Mouse (Mus musculus) adrenal gland, postnatal 10 days (tissue): Measurements from ENCODE around the gene Tomm20. TPM values are rescaled to one million over a fixed set of nuclear protein-coding genes. Genes with fewer than 3 reads are reported as not detected.
"Not testable (repeated sequence)": the region's sequence is repeated elsewhere in the genome, so short reads cannot be mapped to it uniquely, and the experiment has no call there.

Experiments
- DNase-seq: peaks from one replicate; pipeline ENCODE4 v3.0.0; 2021; ENCODE audit warnings: mixed read lengths
- long read RNA-seq, 2 experiments: library from polyadenylated mRNA; stranded (forward); transcript quantifications; one replicate each; pipeline ENCODE4 v2.0.0; 2021
- total RNA-seq, 2 experiments: library from RNA; stranded (reverse); gene quantifications; 2 replicates each; pipeline ENCODE4 v1.2.3; 2021

The Tomm20 gene
- total RNA-seq: 100 to 1,000 TPM; 157 to 187 TPM
- long read RNA-seq, experiment 1, full-length matches to known transcripts: 564 of 584 reads
- long read RNA-seq, experiment 1, partial matches to known transcripts: 1 of 584 reads
- long read RNA-seq, experiment 1, other reads (novel, unspliced or antisense): 19 of 584 reads
- long read RNA-seq, experiment 2, full-length matches to known transcripts: 287 of 297 reads
- long read RNA-seq, experiment 2, partial matches to known transcripts: 1 of 297 reads
- long read RNA-seq, experiment 2, other reads (novel, unspliced or antisense): 9 of 297 reads

DNA sequence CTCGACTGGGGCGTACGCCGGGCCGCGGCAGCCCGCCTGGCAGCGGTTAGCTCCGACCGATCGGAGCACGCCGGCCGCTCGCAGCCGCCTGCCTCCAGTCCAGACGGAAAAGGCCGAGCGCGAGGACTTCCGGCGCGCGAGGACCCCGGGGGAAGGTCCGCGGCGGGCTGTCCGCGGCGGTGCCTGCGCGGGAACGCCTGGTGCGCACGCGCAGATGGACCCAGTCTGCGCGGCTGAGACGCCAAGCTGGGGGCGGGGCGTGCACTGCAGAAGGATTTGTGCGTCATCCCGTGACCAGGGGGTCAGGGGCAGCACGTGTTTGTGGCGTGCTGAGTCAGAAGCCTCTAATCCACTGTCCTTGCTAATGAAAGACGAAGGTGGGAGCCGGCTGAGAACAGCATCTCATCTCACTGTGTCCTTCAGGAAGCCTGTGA is at the start of gene Tomm20:
TSS of gene Tomm20 (minus strand) at position 115 of the 434 bp plus-strand sequence.
- peak; percentile 99 for DNase-seq

DNA sequence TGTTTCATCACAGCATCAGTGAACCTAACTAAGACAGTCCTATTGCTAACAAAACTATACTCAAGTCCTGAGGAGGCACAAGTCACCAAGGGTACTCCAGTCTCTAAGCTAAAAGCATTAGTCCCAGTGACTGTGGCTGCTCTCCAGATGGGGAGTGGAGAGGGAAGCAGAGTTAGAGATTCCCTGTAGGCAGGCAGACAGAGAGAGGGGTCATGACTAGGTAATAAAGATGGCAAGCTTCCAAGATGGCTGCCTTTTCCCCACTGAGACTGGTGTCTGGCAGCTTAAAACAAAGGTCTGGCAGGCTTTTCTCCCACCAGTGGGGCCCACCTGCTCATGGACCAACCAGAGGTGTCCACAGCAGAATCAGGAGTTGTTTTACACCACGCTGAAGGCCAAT is 48.9 kb upstream of the Tomm20 start:
- DNase-seq: no peak

GRCm38 (mm10) chr8:126989363-126990153 is 43.9 kb upstream of the Tomm20 start:
- no peak for DNase-seq

GRCm38 (mm10) chr8:126988346-126989006 is 42.8 kb upstream of the Tomm20 start:
- DNase-seq: no peak

DNA sequence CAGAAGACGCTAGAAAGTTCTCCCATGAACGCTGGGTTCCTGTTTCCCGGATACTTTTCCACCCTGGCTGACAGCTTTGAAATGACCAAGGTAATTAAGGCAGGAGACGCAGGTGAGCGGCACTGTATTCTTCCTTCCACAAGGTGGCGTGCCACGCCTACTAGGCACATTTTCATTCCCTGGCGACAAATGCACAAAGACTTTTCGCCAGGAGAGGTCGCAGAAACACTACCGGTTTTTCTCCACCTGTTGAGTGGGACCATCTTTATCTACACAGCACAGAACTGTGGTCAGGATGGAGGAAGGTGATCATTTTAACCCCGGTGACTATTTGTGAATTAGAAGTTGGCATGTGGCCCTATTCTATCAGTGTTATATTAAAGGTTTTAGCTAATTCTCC is 40.9 kb upstream of the Tomm20 start:
- peak; percentile 87 for DNase-seq

DNA sequence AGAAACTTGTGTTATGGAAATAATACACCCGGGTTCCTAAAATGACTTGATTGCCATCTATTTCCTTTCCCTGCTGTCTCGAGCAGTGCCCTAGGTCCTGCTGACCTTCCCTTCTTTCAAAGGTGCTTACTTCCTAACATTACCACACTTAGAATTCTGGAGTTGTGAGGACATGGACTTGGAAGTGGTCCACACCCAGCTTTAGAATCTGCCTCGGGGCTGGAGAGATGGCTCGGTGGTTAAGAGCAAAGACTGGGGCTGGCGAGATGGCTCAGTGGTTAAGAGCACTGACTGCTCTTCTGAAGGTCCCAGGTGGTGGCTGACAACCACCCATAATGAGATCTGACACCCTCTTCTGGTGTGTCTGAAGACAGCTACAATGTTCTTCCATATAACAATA is 34.4 kb upstream of the Tomm20 start:
- no peak for DNase-seq

GRCm38 (mm10) chr8:126979091-126979920 is 33.7 kb upstream of the Tomm20 start:
- peak; percentile 51 for DNase-seq

- DNase-seq: not testable (repeated sequence)
These were observed 32.9 kb upstream of the Tomm20 start for GRCm38 (mm10) chr8:126978535-126978934.

- no peak for DNase-seq
These were observed 32.4 kb upstream of the Tomm20 start for GRCm38 (mm10) chr8:126978028-126978427.

- no peak for DNase-seq
These were observed 31.1 kb upstream of the Tomm20 start for GRCm38 (mm10) chr8:126976608-126977348.

DNA sequence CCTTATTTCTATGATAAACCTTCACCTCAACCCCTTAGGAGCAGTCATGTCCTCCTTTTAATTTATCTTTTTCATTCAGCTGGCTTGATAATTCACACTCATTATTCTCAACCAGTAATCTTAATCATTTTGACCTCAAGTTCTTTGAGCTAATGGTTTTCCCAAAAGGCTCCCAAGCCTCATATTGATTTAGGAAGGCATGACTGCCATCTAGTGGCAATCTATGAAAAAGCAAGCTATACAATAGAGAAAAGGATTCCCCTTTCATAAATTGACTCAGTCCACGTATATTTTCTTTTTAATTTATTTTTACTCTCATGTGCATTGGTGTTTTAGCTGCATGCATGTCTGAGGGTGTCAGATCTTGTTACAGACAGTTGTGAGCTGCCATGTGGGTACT is 30.1 kb upstream of the Tomm20 start:
- no peak for DNase-seq

DNA sequence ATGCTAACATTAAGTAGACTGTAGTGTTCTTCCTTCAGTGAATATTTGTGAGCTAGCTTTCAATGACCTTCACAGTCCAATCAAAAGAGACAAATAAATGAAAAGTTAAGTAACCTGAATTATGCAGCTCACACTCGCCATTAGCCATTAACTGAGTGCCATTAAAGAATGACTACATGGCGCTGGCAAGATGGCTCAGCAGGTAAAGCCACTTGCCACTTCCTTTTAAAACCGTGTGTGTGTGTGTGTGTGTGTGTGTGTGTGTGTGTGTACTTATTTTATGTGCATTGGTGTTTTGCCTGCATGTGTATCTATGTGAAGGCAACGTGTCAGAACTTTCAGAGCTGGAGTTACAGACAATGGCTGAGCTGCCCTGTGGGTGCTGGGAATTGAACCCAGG is 28.9 kb upstream of the Tomm20 start:
- no peak for DNase-seq

DNA sequence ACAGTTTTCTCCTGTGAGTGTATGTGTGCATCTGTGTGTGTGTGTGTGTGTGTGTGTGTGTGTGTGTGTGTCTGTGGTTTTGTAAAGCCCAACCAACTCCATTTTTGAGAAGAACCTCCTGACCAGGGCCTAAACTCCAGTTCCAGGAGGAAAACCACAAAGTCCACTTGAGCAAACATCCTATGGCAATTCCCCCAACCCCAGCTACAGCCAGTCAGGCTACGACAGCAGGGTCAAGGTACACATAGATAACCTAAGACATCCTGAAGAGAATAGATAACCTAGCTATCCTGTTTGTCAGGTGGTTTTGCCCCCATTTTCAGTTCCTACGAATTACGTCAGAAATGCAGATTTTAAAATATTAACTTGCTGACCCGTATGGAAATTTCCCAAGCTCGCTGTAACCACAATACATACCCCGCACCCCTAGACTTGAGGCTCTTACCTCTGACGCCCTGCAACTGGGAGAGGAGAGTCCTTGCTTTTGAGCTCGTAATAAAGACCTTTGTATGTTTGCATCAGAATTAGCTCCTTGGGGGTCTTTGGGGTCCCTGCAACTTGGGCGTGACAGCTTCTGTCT is 28.1 kb upstream of the Tomm20 start:
- no peak for DNase-seq

GRCm38 (mm10) chr8:126972649-126973048 is 27.0 kb upstream of the Tomm20 start:
- DNase-seq: no peak

DNA sequence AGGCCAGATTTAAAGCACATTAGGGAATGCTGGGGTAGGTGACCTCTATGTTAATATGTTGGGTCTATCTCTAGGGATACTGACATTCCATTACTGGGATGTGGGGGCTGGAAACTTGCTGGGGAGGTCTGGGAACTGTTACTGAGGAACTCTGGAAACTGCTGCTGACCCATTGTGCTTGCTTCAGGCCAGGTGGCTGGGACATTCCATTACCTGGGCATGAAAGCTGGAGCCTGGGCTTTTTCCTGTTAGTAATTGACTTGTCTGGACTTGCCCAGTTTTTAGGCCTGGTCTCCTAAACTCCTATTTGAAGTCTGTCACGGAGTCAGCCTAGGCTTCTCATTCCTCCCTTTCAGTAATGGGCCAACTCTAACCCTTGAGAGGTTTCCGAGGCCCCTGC is 26.5 kb upstream of the Tomm20 start:
- DNase-seq: no peak

- DNase-seq: no peak
These were observed 25.6 kb upstream of the Tomm20 start for GRCm38 (mm10) chr8:126971314-126971664.

- DNase-seq: peak; percentile 96
These were observed 25.1 kb upstream of the Tomm20 start, which contains the start of gene Rbm34 for GRCm38 (mm10) chr8:126970579-126971313. TSS of gene Rbm34 (minus strand) at chr8:126971071.

- DNase-seq: no peak
These were observed 23.9 kb upstream of the Tomm20 start for GRCm38 (mm10) chr8:126969546-126969945.

- no peak for DNase-seq
These were observed 22.5 kb upstream of the Tomm20 start for GRCm38 (mm10) chr8:126968107-126968506.

- DNase-seq: no peak
These were observed 19.6 kb upstream of the Tomm20 start for GRCm38 (mm10) chr8:126965246-126965645.
